Mouse (Mus musculus): ENCODE data around the gene Plekha7. TPM values are rescaled to one million over a fixed set of nuclear protein-coding genes. Genes with fewer than 3 reads are reported as not detected.

Gene Plekha7
- polyA plus RNA-seq (2017; shearing (Covaris generic)) = 13.0 TPM

DNA sequence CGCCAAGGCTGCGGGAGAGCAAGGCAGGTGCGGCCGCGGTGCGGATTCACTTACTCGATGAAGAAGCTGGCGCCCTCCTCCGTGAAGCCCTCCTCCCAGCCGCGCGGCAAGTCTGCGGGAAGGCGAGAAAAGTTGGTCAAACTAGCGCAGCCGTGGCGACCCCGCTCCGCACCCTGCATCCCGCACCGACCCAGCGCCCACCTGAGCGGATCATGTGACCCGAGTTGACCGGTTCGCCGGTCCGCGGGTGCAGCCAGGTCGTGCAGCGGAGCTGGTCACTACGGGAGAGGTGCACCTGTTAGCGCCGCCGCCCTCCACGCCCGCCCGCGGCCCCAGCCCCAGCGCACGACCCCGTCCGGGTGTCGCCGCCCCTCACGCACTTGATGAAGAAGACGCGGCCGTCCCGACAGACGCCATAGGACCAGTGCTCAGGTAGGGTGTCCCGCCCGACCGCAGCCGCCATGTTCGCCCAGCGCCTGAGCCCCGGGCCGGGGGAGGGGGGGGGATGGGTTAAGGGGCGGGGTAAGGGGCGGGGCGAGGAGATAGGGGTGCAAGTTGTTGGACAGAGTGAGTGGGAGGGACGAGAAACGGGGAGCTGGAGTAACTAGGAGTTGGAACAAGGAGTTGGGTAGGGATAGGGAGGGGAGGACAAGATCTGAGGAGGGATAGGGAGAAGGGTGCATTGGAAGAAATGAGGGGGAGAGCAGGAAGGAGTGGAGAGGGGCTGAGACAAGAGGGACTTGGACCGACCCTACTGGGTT, at the start of gene Plekha7:
TSS of gene Plekha7 (minus strand) at position 506 of the 761 bp plus-strand sequence.

DNA sequence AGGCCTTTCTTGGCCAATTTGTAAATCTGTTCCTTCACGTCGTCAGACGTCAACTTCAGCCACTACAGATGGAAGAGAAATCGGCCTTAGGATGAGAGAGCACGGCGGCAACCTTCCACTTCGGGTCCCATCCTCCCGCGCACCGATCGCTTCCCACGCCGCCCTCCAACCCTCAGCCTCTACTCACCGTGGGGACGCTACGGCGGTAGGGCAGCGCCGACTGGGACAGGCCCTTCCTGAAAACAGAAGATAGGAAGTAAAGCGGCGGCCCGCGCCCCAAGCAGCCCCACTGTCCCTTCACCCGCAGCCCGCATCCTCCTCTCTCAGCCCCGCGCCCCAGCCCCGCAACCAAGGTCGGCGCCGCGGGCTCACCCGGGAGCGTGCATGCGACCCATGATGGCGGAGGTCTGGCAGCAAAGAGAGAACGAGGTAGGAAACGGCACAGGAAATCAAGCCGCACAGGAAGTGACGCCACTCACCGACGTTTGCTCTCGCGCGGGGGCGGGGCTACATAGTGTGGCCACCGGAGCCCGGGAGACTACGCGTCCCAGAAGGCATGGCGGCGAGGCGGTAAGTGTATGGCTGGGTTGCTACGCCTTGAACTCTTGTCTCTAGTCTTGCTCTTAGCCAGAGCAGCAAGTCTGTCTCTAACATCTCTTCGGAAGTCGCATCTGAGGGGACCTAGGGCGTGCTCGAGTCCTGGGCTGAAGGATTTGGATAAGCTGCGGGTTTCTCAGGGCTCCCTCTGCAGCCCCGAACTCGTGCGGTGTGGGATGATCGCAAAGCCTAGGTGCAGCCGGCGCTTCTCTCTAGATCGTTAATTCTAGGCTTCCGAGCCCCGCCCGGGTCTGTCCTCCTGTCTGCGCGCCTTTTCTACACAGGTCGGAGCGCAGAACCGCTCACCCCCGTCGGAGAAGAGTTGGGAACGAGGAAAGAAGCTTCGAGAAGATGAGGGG, 25.8 kb upstream of the Plekha7 start, which contains the start of gene Rps13:
TSS of gene Rps13 (minus strand) at position 483 of the 956 bp plus-strand sequence.

DNA sequence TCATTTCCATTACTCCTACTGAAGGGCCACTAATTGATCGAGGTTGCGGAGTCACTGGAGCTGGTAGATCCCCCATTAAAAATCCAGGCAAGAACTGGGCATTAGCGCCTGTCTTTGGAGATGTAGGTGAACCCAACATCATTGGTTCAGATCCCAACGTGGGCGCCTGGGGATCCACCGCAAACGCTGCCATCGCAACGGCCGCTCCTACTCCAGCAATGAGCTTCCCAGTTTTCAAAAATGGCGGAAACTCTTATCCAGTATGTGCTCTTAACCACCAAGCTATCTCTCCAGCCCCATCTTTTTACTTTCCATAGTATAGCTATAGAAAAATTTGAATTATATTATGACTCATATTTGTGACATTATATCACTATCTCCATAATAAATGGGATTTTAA, 223.8 kb downstream of the Plekha7 start, which contains the start of gene Gm4353:
TSS of gene Gm4353 (minus strand) at position 270 of the 400 bp plus-strand sequence.

Other genes with a start within 250 kb of the Plekha7 start
- 0.19 TPM for gene Gm4353, start 223.7 kb downstream of the Plekha7 start, polyA plus RNA-seq (2017; shearing (Covaris generic))
- gene Rps13, start 25.8 kb upstream of the Plekha7 start, polyA plus RNA-seq (2017; shearing (Covaris generic)) = 696 TPM
- gene Pik3c2a, start 135.1 kb upstream of the Plekha7 start, polyA plus RNA-seq (2017; shearing (Covaris generic)) = 42.4 TPM
- 18.6 TPM for gene Nucb2, start 196.0 kb upstream of the Plekha7 start, polyA plus RNA-seq (2017; shearing (Covaris generic))

Data from CD4-positive, CD25-positive, alpha-beta regulatory T cell (primary cell).